Mouse (Mus musculus) layer of hippocampus, postnatal 10 days (tissue): Measurements from ENCODE around the gene Dtnb. TPM values are rescaled to one million over a fixed set of nuclear protein-coding genes. Genes with fewer than 3 reads are reported as not detected.

Experiments
- DNase-seq, 2 experiments: peaks; one replicate each; pipeline ENCODE4 v3.0.0; 2021; ENCODE audit warnings: low spot score in 2 of 2
- total RNA-seq, 2 experiments: library from RNA; stranded (reverse); gene quantifications; 2 replicates each; pipeline ENCODE4 v1.2.3; 2021

Gene Dtnb
- total RNA-seq, 2 experiments from 2014 or later, result 93.5 to 122 TPM

DNA sequence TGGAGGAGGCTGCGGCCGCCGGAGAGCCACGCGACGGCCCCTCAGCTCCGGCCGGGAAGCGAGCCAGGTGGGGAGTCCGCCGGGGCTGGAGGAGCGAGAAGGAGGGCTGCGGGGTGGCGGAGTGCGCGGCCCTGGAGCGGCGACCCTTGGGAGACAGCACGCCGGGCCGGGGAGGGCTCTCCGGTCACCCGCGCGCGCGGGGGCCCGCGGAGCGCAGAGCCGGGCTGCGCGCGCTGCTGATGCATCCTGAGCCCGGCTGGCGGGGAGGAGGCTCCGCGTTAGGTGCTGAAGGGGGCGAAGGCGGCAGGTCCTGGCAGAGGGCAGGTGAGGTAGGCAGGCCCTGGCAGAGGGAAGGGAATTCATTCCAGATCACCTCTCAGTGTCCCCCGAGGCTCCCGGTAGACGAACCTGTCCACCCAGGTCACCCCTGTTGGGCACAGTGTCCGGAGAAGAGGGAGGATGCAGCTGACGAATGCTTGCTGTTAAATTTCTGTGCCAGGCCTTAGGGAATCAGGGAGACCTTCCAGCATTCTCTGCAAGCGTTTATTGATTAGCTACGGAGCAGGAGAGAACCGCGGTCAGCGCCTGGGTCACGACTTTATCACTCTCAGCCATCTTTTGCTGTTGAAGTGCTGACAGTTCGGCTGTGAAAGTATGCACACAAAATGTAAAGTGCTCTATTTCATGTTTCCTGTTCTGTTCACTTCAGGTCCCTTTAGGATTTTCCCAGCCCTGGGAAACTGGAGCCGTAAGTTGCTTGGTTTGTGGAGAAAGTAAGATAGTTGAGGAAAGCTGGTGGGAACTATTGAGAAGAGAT lies 608 bp downstream of the Dtnb start:
- DNase-seq, result peak; percentile 49 to 74

DNA sequence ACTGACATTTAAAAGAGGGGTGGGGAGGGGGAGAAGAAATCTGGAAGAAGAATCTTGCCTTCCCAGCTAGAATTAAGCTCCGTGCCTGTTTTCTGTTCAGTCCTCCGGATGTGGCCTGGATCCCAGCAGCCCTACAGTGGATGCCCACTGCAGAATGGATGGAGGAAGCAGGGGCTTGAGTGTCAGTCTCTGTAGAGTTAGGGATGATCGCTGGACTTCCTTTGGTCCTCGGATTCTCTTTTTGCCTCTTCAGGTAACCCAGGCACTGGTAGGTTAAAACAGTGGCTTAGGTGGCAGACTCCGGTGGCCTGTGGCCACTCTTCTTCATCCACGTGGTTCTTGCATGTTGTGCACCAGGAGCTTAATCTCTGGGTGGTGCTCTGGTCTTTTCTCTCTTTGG lies 1.2 kb downstream of the Dtnb start:
- DNase-seq, result no peak

DNA sequence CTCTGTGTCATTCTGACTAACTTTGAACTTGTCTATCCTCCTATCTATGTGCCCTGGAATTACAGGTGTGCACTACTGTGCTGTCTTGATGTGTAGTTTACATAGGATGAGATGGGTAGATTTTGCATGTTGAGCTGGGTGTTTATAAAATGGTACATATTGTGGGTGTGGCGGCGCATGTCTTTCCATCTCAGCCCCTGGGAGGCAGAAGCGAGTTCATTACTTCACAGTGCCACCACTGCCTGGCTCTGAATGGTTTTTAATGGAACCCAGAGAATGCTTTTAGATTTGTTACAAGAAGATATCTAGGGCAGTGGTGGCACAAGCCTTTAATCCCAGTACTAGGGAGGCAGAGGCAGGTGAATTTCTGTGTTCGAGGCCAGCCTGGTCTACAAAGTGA lies 2.5 kb downstream of the Dtnb start:
- DNase-seq, result no peak

DNA sequence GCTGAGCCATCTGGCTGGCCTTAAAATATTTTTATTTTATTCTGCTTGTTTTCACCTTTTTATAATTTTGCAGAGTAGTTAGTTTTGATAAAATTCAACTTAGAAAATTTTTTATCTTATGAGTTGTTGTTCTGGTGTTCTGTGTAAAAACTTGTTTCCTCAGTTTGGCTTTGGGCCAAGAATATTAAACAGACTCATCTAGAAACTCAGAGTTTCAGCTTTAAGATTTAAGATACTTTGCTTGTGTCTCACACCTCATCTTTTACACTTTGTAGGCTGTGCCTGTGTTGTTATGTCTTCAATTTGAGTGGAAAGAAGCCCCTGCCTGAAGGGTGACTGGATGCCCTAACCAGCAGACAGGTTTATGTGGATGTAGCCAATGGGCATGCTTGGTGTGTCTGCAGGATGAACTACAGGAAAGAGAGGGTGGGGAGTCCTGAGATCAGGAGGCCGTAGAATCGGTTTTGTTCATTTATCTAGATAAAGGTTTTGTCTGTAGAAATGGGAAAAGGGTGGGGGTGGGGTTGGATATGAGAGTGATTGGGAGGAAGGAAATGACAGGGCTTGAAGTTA lies 7.9 kb downstream of the Dtnb start:
- DNase-seq, result no peak

DNA sequence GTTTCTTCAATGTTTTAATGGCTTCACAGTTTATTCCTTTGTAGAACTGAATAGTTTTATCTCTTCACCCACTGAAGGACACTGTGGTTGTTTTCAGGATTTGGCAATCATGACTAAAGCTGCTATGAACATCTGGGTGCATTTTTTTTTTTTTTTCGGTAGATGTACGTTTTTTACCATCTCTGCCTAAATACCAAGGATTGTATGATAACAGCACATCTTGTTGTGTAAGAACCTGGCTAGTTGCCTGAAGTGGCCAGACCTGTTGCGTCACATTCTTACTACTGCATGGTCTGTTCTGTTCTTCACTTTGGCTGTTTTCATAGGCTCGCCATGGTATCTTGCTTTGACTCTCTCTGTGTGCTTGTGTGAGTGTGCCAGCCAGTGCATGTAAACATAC lies 10.4 kb downstream of the Dtnb start:
- DNase-seq, result no peak

DNA sequence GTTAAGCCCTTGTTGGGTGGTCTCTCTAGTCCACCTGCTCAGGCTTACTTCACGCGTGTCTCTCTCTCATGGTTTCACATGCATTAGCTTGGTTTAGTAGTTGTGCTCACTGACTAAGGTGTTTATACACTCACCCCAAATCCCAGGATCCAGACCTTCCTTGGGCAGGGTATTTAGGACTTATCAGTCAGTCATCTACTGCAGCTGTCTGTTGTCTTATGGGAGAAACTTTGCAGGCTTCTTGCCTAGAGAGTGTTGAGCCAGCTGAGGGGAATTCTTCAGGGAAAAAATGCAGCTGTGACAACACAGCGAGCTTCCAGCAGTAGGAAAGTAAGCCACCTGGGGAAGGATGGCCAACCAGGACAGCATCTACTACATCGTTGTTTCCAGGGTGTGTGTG lies 13.3 kb downstream of the Dtnb start:
- no peak for DNase-seq

DNA sequence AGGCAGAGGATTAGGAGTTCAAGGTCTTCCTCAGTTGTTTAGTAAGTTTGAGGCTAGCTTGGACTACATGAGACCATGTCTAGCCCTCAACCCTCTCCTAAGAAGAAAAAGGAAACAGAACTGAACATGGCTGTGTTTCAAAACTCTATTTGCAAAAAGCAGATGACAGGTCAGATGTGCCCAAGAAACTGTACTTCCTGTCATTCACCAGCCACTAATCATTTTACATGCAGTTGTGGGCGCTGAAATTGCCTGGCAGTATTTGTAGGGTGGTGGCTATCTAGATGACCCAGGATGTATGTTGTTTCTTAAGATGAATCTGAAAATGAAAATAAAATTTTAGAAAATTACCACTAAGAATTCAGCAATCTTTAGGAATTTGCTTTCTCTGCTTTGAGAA lies 14.8 kb downstream of the Dtnb start:
- no peak for DNase-seq

DNA sequence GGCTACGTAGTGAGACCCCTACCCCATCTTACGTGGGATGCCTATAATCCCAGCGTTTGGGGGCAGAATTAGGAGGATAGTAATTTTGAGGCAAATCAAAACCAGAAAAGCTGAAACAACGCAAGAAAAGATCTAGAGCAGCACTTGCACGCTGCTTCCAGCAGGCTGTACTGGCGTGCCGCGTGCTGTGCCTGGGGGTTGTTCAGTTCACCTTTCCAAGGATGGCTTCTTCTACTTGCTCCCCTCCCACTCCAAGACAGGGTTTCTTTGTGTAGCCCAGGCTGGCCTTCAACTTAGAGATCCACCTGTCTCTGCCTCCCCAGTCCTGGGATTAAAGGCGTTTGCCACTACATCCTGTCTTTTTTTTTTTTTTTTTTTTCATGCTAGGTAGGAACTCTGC lies 17.9 kb downstream of the Dtnb start:
- no peak for DNase-seq

DNA sequence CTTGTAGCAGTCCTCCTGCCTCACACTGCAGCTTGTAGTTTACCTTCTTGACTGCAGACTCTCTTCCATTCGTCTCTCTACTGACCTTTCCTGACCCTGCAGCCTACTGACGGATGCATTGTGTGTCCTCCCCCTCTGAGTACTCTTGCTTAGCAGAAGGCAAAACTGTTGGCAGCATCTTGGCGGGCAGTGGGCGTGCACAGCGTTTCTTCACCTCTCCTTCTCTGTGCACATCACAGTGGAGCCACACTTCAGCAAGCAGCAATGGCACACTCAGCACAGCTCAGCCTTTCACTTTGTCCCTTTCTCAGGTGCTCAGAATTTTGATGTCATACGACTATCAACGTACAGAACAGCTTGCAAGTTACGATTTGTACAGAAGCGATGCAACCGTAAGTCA lies 19.4 kb downstream of the Dtnb start:
- no peak for DNase-seq

DNA sequence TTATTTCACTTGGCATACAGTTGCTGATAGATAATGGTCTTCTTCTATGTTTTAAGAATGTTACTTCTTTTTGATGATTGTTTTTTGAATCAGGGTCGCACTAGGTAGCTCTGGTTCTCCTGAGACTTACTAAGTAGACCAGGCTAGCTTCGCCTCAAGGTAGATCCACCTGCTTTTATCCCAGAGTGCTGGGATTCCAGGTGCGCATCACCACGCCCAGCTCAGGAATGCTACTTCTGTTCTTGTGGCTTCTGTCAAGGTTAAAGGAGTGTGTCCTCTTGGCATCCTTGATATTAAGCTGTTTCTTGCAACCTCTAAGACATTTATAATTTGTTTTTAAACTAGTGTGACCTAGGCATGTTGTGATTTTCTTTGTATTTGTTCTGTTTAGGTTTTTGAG lies 30.6 kb downstream of the Dtnb start:
- DNase-seq, result no peak

DNA sequence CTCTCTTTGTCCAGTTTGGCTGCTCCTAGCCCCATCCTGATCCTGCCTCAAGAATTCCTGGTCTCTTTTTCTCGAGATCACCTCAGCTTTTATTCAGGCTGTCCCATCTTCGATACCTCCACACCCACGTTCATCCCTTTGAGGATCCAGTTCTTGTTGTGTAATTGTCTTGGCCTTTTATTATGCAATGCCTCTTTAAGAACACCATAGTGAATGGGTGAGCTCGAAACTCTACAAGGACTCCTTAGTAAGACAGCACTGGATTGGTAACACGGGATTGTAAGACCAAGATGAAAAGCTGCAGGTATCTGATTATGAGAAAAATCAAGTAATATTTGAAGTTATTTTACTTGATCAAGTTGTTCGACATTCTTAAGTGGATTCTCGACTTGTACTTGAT lies 34.0 kb downstream of the Dtnb start:
- no peak for DNase-seq

DNA sequence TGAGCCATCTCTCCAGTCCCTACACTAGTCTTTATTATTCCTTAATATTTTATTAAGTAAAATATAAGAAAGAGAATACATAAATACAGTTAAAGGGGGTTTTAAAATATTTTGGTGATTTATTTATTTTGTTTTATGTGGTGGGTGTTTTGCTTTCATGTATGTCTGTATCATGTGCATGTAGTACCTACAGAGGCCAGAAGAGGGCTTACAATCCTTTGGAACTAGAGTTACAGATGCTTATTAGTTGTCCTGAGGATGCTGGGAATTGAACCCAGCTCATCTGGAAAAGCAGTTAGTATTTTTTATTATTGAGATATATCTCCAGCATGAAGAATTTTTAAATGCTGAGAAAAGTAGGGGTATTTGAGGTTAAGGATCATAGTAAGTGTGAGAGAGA lies 37.6 kb downstream of the Dtnb start:
- no peak for DNase-seq

DNA sequence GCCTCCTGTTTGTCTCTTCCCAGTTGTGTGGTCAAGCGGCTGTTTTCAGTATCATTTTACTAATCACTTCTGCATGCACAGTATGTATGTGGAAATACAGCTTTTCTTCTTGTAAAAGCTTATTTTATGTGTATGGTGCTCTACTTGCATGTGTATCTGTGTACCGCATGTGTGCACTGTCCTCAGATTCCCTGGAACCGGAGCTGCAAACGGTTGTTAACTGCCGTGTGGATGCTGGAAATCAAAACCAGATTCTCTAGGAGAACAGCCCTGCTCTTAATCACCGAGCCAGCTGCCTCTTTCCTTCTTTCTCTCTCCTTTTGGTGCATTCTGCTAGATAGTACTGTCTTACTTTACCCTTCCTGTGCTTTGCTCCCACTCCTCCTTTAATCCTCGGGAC lies 39.7 kb downstream of the Dtnb start:
- DNase-seq, result no peak

DNA sequence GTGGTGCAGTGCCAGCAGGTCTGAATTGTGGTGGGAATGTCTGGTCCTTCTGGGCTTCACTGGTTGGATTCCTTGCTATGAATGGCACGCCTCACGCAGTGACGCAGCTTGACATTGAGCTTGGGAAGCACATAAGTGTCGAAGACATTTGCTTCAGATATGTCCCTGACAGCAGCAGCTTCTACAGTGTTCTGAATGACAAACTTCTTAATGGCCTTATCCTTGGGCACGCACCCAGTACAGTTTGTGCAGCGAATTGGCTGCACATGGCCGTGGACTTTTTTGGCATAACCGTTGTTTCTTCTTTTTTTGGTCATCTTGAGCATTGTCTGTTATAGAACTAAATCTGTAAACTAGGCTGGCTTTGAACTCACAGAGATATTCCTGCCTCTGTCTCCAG lies 42.9 kb downstream of the Dtnb start:
- no peak for DNase-seq

DNA sequence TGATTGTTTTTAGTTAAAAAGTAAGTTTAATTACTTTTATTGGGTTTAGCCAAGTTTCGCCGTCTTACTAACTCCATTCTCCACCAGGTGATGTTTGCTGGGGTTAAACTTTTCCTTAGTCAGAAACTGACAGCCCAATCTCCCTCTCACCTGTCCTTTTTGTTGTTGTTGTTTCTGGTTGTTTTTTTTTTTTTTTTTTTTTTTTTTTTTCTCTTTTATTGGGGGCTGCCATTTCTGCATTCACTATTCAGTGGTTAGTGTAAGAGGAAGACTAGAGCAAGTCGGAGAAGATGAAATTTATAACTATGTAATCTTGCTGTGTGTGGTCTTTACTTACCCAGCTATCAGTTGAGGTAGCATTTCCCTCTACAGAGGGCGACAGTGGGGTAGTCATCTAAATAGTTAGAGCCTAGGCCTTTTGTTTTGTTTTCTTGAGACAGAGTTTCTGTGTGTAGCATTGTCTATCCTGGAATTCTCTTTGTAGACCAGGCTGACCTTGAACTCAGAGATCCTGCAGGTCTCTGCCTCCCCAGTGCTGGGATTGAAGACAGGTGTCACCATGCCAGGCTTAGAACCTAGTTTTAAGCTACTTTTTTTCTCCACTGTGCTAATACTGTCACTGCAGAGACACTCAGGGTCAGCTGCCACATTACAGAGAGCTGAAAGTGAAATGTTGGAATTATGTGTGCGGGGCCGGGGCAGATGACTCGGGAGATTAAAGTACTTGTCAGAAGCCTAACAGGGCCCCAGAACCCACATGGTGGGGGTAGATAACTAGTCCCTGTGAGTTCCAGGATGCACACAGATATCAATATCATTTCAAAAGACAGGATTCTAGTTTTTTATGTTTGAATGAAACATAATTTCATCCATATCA lies 46.2 kb downstream of the Dtnb start:
- no peak for DNase-seq

DNA sequence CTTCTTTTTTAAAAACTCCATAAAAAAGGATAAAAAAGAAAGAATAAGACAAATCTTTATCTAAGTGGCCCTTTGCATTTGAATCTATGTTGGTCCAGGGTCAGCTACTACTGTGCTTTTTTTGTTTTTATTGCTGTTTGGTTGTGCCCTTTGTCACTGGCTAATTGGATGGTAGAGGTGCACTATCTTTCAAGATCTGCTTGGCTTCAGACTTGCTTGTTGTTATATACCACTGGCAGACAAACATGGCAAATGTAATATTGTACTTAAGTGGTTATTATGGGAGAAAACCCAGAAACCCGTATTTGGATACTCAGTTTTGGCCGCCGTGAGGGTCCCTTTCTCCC lies 46.8 kb downstream of the Dtnb start:
- no peak for DNase-seq

DNA sequence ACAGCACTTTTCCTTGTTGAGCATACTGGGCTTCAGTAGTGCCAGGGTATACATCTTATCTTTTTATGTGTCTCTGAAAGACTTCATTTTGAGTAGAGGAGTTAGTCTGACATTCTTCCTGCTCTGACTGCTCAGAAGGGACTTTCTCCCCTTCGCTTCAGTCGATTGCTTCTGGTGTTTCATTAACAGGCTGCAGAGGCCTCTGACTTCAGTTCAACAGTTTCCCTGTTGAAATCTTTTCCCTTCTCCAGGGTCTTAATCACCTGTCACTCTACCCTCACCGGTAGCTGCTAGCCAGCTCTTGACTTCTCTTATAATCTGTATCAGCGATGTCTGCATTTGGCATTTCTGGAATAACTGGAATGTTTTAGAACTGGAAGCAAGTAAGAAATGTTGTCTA lies 54.7 kb downstream of the Dtnb start:
- DNase-seq, result no peak

DNA sequence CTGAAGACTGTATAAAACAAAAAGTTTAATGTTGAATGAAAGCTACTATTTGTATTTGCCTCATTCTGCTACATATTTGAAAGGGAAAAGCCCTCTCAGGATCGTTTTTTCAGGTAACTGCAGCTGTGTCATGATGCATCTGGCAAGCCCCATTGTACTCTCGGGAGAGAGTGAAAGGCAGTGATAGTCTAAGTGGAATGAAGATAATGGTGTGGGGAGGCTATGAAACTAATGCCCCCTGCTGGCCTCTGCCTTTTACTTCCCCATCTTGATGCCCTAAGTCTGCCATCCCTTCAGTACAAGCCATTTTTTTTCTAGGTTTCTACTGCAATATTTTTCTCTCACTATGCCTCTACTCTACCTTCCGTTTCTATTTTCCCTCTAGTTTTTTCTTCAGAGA lies 69.8 kb downstream of the Dtnb start:
- DNase-seq, result no peak

DNA sequence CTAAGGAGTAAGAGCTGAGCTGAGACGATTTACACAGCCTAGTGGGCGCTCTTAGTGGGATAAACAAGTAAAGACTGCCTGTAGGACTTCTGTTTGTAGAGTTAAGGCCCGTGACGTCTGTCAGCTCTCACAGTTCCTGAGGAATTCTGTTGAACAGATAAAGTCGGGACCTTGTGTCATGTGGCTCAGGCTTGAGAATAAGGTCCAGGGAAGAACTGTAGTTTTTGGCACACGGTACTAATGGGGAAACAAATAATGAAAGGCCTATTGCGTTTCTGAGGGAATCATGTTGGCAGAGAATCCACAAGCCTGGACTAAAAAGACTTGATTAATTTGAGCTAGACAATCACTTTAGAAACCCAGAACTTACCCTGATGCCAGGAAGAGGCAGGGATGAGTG lies 84.6 kb downstream of the Dtnb start:
- DNase-seq, result no peak

DNA sequence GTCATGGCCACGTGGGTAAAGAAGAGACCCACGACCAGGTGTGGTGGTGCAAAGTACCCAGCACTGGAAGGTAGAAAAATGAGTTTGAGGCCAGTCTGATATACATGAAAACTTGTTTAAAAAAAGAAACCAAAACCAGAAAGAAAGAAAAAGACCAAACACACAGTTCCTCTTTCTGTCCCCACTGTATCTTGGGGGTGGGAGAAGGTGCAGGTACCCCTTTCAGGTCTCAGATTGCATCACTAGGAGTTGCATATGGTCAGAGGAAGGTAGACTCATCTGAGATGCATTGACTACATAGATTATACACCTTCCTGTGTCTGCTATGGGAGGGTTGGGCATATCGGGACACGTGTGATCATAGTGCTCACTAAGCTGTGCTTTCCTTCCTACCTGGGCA lies 85.1 kb downstream of the Dtnb start:
- DNase-seq, result no peak

DNA sequence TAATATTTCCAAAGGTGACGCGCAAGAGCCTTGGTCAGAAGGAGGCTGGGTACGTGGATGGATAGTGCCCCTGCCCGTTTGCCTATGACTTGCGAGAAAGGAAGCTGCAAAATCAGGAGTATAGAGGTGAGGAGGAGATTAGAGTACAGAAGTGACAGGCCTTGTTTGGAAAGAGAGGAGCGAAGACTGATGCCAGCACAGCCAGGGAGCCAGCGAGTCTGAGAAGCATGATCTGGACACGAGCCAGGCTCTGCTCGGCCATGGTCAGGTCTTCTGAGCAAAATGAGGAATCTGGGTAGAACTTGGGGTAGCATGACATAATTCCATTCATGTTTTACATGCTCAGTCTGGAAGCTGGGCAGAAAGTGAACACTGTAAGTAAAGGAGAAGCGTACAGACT lies 85.6 kb downstream of the Dtnb start:
- DNase-seq, result no peak

DNA sequence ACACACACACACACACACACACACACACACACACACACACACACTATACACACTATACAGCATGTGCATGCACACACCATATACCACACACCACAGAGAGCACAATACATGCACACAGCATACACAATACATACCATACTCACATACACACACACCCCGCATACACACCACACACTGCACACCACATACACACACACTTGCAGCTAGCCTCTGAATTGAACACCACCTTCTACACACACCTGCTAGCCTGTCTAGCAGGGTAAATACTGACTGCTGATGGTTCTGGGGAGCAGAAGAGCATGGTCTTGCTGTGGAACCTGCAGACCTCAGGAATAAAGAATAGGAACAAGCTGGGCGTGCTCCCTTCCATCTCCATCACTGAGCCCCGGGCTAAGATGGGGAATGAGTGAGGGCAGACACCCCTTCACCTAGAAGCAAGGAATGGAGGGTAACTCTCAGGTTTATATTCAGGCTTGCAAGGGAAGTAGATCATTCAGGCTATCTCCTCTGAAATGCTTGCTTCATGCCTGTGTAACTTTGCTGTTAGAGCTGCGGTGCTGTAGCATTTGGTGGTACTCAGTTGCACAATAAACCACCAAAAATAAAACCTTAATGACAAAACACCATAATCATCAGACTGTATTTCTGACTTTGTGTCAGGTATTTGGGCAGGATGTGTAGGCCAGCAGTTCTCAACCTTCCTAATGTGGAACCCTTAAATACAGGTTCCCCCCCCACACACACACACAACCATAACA lies 87.6 kb downstream of the Dtnb start:
- no peak for DNase-seq
